Mouse (Mus musculus) brain, embryonic 14.5 days (tissue): ENCODE data around the gene Cmpk2.

Experiments
- CTCF ChIP-seq: fragments of 200-500 bp; IDR thresholded peaks from 2 replicates; pipeline ENCODE4 v1.5.1; 2012; ENCODE audit warnings: inconsistent platforms, mild to moderate bottlenecking, moderate library complexity, borderline replicate concordance; ENCODE audit not compliant: insufficient read depth, insufficient read length; ENCODE audit errors: extremely low read depth
- POLR2A ChIP-seq: fragments of 200-500 bp; IDR thresholded peaks from 2 replicates; pipeline ENCODE4 v1.6.1; 2012; ENCODE audit warnings: mild to moderate bottlenecking, inconsistent platforms, borderline replicate concordance; ENCODE audit not compliant: poor library complexity, insufficient read depth, insufficient read length, severe bottlenecking; ENCODE audit errors: extremely low read depth

GRCm38 (mm10) chr12:26501042-26501441, 32.0 kb downstream of the Cmpk2 start:
- TF ChIP-seq CTCF (no peak), POLR2A (no peak)
